Mouse (Mus musculus) cerebellum, adult 11-12 months (tissue): Measurements from ENCODE around the gene Fras1.

Source experiments
- DNase-seq: peaks from one replicate; pipeline ENCODE4 v3.0.0; 2022

Gene Fras1

DNA sequence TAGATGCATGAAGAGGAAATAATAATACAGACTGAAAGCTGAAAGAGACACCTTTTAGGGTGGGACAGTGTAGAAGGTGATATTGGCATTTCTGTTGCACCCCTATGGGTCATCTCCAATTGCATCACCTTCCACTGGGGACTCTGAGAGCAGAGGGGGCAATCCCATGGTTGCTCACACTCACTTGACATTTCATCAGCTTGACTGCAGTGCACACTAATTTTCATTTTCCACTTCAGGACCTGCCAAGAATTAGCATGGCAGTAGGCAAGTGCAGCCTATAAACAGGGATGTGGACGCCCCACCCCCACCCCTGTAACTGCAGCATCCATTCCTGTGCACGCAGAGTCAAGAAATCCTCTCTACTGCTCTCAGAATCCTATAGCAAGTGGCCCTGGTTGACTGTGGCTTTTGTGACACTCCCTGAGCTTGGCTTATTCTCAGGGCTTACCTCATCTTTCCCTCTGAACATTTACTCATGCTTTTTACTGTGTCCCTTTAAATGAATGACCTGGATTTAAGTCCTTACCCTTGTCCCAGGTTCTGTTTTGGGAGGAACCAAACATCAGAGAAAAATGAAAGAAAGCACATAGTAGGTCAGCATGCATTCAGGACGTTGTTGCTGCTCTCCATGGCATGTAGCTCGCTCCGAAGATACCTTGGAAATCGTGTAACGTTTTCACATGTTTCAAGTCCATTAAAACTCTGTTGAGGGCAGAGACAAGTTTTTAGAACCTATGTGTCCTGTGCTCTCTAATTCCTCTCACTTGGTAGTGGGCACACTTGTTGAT lies 120.9 kb downstream of the Fras1 start:
- DNase-seq, result no peak

GRCm38 (mm10) chr5:96498083-96498482 lies 124.3 kb downstream of the Fras1 start:
- DNase-seq, result no peak

- no peak for DNase-seq
These were observed 128.0 kb downstream of the Fras1 start for GRCm38 (mm10) chr5:96501783-96502182.

DNA sequence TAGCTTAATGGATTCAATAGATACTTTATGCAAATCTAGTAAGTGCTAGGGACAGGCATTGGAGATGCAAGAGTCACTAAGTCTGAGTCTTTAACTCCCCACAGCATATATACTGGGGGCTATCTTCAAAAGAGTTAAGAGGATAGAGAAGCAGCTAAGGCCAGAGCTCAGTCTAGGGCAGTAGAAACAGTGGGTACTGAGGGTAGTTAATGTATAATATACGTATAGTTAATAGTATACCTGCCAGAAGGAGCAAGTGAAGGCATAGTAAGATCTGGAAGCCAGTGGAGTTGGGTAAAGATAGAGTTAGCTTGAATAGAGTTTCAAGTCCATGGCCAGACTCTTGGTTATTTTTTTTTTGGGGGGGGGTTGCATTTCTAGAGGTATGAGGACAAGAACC lies 128.6 kb downstream of the Fras1 start:
- DNase-seq, result no peak

DNA sequence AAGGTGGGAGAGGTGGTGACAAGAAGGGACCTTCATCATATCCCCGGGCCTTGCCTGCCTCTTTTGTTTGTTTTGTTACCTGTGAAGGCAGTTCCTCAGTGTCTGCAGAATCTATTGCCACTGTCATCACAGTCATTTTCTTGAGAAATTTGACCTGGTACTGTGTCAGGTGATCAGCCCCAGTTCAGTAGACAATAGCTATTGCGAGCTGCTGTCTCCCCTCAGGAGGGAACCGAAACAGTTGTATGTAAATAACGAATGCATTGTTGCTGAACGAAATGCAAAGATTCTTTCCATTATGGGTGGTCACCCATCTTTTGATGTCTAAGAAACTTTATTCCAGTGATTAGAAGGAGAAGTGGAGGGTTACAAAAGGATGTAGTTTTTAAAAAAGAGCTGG lies 137.2 kb downstream of the Fras1 start:
- no peak for DNase-seq

DNA sequence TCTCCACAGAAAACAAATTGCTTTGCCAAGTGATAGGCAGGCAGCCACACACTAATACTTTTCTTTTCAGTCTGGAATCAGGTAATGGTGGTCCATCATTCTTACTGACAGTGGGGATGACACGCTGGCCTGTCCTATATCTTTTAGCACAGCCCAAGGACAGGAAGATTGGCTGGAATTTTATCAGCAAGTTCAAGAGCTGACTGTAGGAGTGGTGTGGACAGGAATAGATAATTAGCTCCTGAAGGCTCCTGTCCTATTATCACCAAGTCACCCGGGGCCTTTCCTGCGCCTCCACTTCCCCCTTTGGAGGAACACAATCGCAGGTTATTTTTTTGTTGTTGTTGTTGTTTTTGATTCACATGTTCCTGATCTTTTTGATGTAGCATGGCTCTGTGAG lies 139.6 kb downstream of the Fras1 start:
- no peak for DNase-seq

DNA sequence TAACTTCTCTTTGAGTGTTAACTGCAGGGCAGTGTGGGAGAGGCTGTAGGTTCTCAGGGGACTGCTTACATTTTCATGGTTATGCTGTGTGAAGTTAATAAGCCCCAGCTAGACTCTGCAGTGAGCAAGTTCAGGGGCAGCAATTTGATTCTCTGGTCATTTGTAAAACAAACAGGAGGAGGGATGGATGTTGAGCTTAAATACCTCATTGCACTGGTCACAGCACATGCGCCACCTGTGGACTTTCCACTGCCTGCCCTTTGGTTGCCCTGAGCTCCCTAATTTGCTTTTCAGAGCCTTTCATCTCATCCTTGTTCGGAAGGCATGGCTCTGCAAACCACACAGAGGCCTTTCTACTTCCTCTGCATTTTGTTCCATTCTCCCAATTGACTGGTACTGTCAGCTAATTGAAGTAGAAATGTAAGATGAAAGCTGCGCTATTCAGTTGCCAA lies 142.1 kb downstream of the Fras1 start:
- DNase-seq, result no peak

DNA sequence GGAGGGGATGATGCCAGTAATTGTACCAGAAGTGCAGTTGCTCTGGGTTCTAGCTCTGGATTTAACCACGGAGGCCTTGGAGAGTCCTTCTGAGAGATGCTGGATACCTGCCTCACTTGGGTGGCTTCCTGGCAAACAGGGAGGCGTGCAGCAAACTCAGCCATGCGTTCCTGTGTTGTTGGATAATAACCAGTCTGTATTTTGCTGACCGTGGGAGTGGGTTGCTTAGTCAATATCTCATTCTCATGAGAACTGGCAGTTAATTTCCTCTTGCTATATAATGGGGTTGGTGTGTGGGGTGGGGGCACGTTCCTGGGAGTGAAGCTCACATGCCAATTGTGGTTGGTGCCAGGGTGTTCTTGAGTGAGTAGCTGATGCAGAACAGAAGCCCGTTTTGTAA lies 142.6 kb downstream of the Fras1 start:
- no peak for DNase-seq

GRCm38 (mm10) chr5:96521541-96521940 lies 147.8 kb downstream of the Fras1 start:
- DNase-seq, result no peak

GRCm38 (mm10) chr5:96522909-96523409 lies 149.2 kb downstream of the Fras1 start:
- DNase-seq, result no peak

- DNase-seq, result no peak
These were observed 154.5 kb downstream of the Fras1 start for GRCm38 (mm10) chr5:96528296-96528695.

DNA sequence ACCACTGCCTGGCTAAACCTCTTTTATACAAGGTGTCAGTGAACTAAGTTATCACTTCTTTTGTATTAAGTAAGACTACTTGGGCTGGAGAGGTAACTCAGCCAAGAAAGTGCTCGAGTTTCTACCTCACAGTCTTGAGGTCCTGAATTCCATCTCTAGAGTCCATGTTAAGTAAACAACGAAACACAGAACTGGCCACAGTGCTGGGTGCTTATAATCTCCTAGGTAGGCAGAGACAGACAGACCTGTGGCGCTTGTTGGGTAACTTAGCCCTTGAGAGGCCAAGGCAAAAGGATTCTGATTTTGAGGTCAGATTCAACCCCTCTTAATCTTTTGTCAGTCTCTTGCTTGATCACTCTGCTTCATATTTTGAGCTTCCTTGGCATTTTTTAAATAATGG lies 156.8 kb downstream of the Fras1 start:
- no peak for DNase-seq

DNA sequence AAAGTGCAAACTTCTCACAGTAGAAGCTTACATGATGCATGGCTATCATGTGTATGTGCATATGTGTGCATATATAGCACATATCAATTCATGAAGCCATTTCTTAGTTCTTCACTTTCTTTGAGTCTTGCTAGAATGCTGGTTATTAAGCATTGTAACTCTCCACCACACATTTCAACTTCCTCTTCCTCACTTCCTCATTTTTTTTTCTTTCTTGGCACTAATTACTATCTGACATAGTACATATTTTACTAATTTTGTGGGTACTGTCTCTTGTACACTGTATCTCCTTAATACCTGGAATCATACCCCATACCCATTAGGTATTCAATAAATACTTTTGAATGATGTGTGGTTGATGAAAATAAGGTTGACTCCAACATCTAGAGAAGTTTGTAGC lies 158.2 kb downstream of the Fras1 start:
- no peak for DNase-seq

DNA sequence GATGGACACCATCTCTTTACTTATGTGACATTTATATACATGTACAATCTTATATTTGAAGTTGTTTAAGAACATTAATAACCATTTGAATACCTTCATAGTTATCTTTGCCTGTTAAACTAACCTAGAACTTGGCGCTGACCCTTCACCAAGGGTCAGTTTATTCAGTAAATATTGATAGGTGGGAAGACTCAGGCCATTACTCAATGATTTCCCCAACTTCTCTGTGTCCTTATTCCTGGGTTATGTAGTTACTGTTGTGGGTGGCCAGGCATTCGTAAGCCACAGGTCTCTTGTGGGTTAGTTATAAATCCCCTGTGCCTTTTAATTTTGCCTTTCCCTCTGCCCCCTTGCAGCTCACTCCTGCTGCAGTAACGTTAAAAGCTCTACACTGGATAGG lies 162.8 kb downstream of the Fras1 start:
- DNase-seq, result no peak

GRCm38 (mm10) chr5:96536937-96537336 lies 163.2 kb downstream of the Fras1 start:
- no peak for DNase-seq

GRCm38 (mm10) chr5:96544112-96544511 lies 170.4 kb downstream of the Fras1 start:
- DNase-seq, result no peak

GRCm38 (mm10) chr5:96545994-96546393 lies 172.2 kb downstream of the Fras1 start:
- no peak for DNase-seq

DNA sequence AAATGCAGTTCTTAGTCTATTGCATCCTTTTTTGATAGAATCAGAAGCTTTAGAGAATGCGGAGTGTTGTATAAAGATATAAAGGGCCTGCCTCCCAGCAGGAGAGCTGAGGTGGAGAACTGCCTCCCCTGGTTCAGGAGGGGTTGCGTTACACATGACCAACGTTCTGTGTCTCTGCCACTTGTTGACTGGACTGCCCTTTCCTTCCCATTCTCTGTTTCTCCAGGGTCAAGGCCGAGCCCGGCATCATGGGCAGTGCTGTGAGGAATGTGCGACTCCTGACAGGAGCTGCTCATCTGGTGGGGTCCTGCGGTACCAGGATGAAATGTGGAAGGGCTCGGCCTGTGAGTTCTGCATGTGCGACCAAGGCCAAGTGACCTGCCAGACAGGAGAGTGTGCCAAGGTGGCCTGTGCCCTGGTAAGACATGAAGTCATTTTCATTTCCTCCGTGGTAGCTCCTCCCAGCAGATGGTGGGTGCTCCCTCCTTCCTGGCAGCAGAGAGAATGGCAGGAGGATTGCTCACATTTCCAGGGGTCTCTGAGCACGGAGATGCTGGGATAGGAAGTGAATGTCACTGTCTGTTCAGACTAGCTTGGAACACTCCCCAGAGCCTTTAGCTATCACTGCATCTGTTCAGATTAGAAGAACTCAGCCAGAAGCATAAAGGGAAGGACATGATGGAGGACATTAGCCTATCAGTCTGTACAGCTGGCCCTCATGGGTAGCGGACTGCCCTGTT lies 181.4 kb downstream of the Fras1 start:
- no peak for DNase-seq

DNA sequence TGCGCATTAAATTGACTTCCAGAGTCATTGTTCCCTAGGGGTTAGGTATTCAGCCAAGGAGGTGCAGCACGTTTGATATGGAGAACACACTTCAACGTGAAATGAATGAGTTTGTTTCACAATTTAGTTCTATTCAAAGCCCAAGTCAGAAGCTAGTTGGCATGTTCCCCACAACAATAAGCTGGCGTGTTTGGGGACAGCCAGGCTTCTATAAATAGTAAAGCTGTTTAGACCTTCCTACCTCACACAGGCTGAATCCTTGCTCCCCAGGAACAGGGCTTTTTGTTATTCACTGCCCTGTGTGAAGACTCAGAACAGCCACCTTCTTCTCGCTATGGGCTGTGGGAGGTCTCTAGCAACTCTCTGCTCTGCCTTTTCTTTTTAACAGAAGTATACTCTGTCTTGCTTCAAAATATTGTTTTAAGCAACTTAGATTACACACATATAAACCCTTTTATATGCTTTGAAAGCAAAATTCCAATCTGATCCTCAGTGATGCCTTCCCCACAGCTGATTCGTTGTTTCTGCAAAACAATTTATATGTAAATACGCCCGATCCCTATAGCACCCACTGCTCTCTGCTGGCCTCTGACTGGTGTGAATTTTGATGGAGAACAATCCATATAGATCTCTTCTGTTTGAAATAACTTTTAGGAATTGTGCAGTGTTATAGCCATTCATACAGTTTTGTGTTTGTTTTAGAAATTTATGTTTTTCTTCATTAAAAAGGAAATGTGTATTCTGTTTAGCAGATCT lies 184.5 kb downstream of the Fras1 start:
- DNase-seq, result no peak

GRCm38 (mm10) chr5:96574586-96574985 lies 200.8 kb downstream of the Fras1 start:
- no peak for DNase-seq

GRCm38 (mm10) chr5:96578705-96579104 lies 204.9 kb downstream of the Fras1 start:
- no peak for DNase-seq

DNA sequence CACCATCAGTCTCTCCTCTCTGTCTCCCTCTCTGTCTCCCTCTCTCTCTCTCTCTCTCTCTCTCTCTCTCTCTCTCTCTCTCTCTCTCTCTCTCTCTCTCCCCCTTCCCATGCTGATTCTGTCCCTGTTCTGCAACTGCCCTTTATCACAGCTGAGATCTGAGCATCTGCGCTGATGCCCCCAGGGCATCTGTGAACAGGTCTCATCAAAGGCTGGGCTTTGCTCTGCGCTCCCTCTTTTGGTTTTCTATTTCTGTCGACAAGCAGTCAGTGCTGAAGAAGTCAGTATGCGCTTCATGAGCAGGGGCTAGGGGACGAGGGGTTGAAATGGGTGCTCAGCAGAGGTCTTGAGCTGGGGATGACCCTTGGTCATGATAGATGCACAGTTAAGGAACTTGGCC lies 206.2 kb downstream of the Fras1 start:
- DNase-seq, result no peak

DNA sequence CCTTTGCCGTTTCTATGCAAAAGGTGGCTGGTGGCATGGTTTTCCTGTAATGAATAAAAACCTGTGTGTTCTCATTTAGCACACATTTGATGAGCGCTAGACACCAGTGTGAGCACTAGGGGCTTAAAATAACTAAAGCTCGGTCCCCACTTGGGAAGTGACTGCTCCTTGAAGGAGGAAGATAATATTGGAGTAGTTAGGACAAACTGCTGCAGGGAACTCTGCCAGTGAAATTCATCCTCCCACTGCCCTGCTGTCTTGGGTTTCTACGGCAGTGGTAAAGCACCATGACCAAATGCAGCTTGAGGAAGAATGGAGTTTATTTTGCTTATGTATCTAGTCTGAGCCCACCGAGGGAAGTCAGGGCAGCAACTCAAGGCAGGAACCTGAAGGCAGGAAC lies 211.0 kb downstream of the Fras1 start:
- no peak for DNase-seq

- DNase-seq, result no peak
These were observed 216.9 kb downstream of the Fras1 start for GRCm38 (mm10) chr5:96590621-96591020.
